Mouse (Mus musculus): Measurements from ENCODE around the gene Pabpc4. TPM values are rescaled to one million over a fixed set of nuclear protein-coding genes. Genes with fewer than 3 reads are reported as not detected.

Gene Pabpc4
- 10 to 100 TPM; 40.2 to 43.2 (median 42.4) TPM for total RNA-seq (2022)

DNA sequence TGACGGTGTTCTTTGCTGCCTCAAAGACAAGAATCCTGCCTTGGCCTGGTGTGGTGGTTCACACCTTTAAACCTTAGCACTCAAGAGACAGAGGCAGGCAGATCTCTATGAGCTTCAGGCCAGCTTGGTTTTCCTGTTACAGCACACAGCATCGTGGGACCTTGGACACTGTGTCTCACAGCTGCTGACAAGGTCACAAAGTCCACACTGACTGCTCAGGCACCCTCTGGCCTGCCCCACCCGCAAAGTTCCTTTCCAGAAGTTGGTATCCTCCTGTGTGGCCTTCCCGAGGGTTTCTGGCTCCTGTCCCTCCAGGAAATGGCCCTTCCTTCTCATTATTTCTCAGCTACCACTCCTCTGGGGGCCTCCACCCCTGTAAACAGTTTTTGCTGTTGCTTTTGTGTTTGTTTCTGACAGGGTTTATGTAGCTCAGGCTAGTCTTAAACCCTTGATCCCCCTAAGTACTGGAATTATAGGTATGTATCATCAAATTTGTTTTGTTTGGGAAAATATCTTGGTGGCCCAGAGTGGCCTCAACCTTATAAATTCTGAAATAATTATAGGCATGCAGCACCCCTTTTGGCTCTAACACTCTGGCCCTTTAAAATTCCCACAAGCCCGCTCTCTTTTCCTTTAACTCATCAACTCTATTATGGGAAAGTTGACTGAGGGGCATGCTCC, at the start of gene Pabpc4:
Pabpc4 (plus strand) TSS at position 631 of the 681 bp plus-strand sequence.
- DNase-seq (ENCODE audit: low spot score in 2 of 2), result no peak

DNA sequence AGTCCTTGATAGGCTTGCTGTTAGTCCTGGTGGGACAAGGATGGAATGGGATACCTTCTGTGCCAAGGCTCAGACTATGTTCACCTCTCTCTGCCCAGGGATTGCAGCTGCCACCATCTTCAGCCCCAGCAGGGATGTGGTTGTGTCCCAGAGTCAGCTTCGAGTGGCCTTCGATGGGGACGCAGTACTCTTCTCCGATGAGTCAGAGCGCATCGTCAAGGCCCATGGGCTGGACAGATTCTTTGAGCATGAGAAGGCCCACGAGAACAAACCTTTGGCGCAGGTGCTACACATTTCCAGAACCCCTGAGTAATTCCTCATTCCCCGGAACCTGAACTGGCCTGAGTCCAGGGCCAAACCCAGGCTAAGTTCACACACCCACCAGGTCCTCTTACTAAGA, 48.2 kb upstream of the Pabpc4 start:
- DNase-seq (ENCODE audit: low spot score in 2 of 2), result no peak

DNA sequence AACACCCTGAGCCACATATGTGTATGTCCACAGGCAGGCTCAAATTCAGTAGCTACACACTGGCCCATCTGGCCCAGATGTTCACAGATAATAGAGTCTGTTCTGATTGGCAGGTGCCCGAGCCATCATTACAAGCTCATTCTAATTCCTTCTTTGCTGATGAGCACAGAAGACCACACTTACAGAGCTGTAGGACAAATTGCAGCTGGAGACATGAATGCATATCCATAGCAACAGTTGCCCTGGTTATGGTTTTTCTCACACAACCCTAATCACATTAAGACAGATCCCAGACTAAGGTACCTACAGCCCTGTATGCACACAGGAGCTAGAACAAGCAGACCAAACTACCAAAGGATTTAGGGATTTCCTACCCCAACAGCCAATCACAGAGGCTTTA, 46.8 kb upstream of the Pabpc4 start:
- no peak for DNase-seq (ENCODE audit: low spot score in 2 of 2)

DNA sequence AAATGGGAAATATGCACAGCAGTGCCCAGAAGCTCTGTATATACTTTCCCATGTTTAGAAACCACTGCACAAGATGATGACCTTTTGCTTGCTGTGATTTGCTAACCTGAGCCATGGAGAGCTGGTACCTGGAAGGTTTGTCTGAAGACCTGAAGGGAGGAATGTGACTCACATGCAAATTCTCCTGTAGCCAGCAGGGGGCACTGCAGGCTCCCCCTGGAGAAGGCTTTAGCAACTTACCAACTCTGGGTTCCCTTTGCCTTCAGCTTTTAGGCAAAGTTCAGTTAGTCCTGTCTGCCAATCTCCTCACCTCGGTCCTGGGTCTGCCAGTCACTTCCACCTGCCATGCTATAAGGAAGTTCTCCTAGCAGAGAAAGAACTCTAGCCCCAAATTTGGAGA, 45.4 kb upstream of the Pabpc4 start:
- peak in 1 of 2 experiments; percentile 28 for DNase-seq (ENCODE audit: low spot score in 2 of 2)

DNA sequence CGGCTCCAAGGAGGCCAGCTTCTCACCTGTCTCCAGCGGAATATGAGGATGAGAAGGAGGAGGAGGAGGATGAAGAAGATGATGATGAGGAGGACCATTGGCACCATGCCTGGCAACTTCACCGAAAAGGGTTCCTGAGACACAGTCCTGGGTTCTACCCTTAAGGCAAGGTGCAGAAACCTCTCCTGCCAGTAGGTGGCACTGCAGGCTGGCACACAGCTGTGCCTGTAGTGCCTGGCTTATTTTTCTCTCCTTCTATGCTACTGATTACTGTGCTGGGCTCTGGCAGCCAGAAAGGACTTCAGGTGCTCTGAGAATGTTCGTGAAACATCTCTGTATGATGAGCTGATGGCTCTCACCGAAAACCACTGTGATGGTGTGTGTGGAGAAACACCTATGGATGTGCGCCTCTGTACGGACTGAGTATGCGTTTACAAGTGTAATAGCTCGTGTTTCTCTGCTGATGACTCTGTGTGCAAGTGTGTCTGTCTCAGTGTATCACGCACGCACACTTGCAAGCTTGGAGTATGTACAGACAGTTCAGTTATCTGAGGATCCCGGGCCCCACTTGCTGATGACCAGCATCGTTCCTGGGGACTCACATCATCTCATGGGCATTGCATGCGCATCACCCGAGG, 42.3 kb upstream of the Pabpc4 start:
- DNase-seq (ENCODE audit: low spot score in 2 of 2), result peak; percentile 47 to 73

DNA sequence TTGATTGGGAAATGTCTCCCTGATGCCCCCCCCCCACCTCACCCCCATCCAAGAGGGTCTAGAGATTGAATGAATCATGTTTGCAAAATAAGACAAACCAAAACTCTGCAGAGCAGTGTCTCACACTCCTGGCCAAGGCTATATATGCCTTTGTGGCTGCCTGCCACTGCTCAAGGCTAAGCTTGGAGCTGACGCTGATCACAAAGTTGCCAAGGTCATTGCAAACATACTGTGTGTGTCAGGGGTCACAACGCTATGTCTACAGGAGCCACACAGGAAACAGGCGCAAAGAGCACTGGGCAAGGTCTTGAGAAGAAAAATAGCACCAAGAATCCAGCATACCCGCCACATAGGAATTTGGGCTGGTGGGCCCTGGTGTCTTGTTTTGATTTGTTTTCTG, 41.5 kb upstream of the Pabpc4 start:
- no peak for DNase-seq (ENCODE audit: low spot score in 2 of 2)

DNA sequence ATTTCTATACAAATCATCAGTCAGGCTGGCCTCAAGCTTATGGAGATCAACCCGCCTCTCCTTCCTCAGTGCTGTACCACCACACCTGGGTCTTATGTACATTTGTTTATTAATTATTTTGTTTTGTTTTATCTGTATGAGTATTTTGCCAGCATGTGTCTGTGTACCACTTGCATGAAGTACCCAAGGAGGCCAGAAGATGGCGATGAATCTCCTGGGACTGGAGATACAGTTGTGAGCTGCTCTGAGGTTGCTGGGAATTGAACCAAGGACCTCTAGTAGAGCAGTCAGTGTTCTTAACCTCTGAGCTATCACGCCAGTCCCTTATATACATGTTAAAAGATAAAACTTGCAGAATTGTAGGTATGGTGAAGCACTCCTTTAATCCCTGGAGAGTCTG, 38.8 kb upstream of the Pabpc4 start:
- DNase-seq (ENCODE audit: low spot score in 2 of 2), result no peak

DNA sequence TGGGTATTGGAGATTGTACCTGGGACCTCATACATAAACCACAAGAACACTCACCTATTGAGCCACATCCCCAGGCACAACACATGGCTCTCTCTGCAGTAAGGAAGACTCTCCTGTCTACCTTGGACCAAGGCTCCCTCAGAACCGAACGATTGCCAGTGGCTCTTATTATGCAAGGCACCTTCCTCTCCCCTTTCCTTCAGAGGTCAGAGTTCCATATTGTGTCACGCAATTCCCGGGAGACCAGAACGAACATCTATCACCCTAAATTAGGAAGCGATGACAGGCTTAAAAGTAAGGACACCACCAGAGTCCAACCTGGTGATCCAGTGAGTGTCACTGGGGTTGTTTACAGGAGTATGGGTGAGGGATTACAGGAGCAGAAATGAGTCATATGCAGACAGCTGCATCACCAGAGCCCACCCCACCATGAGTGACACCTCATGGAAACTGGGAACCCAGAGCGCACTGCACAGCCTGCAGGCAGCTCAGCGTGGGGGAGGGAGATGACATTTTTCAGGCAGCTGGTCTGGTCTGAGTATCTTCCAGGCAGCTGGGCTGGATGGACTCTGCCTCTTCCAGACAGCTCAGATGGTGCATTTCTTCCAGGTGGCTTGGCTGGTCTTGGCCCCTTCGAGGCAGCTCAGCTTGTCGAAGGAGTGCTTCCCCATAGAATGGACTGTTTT, 36.3 kb upstream of the Pabpc4 start:
- no peak for DNase-seq (ENCODE audit: low spot score in 2 of 2)

DNA sequence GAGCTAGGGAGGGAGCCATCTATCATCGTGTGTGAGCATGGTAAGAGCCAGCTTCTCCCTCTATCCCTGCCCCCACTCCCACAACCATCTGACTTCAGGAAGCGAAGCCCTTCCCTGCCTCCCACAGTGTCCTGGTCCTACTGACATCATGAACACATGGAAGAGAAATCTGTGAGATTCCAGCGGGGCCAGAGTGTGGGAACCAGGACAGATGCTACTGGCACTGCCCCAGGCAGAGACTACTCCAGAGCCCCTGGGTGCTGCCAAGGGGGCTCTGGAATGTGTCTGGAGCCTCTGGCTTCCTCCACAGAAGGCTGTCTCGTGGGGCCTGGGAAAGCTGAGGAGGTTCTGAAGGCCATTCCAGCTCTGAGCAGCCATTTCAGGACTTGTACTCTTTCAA, 34.4 kb upstream of the Pabpc4 start:
- no peak for DNase-seq (ENCODE audit: low spot score in 2 of 2)

DNA sequence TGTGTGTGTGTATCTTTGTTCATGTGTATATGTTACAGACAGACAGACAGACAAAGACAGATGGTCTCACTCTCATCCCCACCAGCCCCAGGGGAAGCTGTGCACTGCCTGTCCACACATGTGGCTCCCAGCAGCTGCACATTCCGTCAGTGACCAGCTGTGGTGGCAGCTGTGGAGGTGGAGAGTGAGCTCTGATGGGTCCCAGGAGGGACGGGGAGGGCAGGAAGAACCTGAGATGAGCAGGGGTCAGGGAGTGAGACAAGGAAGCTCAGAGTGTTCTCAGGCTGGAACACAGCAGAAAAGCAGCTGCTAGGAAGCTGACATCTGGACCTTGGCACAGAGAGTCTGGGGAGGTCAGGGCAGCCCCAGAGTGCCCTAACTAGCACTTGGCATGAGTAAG, 33.9 kb upstream of the Pabpc4 start:
- DNase-seq (ENCODE audit: low spot score in 2 of 2), result no peak

DNA sequence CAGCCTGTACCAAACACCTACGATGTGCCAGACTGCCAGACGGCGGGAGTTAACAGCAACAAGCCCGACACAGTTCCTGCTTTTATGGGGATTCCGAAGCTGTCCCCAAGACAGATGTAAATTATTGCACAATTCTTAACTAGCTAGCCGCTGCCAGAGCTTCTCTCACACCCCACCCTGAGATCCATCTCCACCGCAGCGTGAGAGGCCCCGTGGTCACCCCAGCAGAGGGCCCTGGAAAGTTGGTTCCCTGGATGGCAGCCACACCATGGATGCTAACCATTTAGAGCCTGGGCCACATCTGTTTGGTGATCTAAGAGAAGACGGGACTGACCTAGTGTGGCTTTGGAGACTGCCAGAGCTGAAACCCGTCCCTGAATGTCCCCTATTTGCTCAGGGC, 33.0 kb upstream of the Pabpc4 start:
- DNase-seq (ENCODE audit: low spot score in 2 of 2), result no peak

DNA sequence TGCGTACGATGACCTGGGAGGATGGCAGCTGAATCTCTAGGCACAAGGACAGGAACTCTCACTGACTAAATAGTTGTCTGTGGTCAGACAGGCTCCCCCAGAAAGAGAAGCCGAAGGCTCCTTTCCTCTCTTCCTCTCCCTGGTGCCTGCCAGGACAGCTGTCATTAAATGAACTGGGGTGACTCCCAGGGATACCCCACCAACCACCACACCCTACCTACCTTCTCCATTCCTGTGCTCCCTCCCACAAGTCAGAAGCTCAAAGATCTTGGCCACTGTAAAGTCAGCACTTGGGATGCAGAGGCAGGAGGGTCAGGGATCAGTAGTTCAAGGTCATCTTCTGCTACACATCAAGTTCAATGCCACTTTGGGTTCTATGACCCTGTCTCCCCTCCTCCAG, 29.3 kb upstream of the Pabpc4 start:
- no peak for DNase-seq (ENCODE audit: low spot score in 2 of 2)

DNA sequence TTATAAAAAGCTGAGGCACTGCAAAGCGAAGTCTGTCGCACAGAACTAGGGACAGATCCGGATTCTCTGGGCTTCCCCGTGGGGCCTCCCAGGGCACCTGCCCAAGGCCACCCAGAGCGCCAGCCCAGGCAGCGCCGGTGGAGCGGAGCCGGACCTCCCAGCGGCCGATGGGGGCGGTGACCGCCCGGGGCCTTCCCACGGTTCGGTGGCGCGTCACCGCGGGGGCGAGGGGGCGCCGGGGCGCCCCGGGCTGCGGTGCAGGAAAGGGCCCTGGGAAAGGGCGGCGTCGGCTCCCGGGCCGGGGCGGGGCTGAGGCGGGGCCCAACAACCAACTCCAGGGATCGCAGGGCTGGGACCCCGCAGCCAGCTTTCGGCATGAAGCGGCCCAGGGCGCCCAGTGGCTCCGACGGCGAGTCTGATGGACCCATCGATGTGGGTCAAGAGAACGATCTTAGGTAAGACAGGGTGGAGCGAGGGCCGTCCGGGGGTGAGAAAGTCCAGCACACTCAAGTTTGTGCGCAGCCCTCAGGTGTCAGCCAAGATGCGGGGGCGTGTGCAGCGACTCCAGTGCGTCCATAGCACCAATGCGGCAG, 28.6 kb upstream of the Pabpc4 start, which contains the start of gene Heyl:
Heyl (plus strand) TSS at position 65 of the 593 bp plus-strand sequence.
- DNase-seq (ENCODE audit: low spot score in 2 of 2), result no peak

DNA sequence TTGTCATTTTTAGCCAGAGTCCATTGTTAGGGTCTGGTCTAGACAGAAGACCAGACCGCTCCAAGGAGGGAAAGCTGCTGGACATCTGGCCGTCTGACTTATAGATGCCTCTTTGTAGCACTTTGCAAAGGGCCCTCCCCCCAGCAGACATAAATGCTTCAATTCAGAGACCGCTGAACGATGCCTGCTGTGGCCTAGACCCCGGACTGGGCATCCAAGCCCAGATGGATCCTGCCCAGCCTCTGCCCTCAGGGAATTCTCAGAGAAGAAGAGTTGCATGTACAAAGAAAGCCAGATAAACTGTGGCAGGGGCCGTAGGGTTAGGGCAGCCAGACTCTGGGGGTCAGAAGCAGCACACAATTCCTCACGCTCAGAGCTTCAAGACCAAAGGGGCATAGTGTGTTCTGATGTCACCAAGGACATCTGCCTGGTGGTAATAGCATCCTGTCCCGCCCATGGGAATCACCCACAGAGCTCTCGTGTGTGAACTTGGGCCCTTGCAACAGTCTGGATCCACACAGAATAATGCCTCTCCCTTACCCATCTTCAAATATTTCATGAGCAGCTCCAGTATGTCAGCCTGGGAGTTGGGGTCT, 26.2 kb upstream of the Pabpc4 start:
- no peak for DNase-seq (ENCODE audit: low spot score in 2 of 2)

DNA sequence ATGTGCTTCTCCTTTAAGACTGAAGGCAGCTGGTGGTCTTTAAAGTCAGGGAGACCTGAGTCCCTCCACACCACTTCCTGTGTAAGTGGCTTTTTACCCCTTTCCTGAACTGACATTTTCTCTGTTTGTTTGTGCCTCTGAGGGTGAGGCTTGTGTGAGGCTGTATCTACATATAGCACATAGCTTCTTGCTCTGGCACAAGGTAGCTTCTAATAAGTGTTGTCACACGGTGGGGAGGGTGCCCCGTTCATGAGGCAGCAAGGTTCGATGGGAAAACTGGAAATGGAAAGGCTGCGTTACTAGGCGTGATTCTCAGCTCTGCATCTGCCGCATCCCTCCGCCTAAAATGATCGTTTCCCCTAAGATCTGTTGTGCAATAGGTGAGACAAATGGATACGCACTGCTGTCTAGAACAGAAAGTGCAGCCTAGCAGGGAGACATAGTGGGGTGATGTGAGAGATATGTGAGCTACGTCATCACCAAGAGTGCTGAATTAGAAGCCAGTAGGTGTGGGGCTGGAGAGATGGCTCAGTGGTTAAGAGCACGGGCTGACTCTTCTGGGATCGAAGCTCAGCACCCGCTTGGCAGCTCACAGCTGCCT, 25.6 kb upstream of the Pabpc4 start:
- no peak for DNase-seq (ENCODE audit: low spot score in 2 of 2)

DNA sequence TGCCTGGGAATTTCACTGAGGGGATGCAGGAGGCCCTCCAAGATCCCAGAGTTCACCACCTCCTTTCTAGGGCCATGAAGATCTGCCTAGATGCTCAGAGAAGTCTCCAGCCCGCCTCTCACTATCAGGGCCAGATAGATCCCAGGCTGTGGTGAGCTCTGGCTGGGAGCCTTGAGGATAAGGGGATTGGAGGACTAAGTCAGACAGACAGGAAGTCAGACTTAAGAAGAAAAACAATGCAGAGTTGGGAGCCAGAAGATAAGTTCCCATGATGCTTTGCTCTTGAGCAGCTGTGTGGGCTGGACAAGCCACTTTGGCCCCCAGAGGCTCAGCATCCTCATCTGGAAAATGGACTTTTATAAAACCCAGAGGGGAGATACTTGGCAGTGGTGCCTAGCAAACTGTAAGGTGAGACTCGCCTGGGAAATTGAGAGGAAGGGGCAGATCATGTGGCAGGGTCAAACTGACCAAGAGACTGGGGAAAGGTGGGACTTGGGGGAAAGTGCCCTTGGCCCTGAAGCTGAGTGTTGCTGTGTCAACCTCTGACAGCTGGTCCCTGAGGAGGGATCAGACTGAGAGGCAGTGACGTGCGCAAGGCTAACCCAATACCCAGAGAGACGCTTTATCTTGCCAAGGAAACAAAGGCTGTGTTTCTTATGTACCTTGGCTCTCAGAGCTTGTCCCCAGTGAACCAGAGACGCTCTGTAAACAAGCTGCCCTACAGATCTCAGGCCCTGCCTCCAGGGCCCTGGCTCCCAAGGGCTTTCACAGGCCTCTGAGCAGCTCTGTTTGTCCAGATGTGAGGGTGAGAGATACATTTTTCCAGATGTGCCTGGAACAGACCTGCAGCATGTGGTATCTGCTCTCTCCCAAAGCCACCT, 24.5 kb upstream of the Pabpc4 start:
- DNase-seq (ENCODE audit: low spot score in 2 of 2), result no peak

DNA sequence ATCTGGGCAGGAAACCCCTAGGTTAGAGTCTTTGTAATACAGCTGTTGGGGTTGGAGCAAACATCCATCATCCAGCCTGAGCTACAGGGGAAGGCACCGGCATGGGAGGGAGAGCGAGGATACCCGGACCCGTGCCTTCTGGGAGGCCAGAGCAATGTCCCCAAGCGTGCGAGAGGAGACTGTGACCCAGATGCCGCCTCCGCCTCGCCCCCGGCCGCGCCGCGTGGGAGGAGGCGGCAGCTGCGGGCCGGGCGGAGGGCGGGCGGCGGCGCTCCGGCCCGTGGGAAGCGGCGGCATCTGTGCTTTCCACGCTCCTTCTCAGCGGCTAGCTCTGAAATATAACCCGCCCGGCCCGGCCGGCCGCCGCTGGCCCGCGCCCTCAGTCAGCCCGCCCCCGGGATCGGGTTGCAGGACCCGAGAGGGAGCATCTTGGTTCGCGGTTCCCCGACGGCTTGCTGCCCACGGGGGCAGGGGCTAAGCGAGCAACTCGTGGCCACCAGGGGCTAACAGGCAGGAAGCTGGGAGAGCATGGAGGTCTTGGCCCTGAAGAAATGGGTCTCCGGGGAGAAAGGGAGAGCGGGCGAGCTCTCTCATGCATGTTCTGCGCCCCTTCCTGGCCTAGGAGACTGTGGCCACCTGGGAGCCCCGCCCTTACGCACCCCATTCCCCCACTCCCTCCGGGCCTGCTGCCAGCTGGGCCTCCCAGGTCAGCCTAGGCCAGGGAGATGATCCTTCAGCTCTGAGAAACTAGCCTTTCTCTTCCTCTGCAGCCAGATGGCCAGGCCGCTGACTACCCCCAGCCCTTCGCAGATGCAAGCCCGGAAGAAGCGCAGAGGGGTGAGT, 22.6 kb upstream of the Pabpc4 start:
- DNase-seq (ENCODE audit: low spot score in 2 of 2), result no peak

DNA sequence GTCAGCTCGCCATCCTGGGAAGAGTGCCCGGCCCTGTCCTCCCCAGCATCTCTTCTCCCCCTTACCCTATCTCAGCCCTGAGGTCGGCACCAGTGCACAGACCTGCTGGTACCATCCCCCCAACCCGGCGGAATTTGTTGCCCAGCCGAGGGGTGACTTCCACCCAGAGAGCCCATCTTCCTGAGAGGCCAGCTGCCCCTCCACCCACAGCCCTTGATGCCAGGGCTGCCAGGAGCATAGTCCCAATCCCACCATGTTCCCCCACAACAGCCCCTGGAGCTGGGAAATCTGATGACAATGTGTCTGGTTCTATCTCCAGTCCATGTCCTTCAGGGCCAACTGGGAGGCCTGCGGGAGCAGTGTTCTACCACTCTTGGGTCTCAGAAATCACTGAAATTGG, 15.9 kb upstream of the Pabpc4 start:
- no peak for DNase-seq (ENCODE audit: low spot score in 2 of 2)

DNA sequence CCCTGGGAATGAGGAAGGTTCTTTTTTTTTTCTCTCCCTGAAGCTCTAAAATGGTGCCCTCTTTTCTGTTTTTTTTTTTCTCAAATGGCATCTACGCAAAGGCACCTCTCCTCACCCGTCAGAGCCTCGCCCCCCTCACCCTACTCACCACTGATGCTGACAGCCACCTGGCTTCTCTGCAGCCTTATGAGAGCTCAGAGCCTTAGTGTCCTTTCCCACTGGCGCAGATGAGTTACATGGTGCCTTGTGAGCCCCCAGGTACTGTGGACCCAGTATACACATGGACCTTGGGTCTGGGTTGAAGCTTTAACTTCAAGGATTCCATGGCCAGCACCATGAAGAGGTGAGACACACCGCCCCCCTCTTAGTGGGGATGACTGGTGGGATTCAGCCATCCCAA, 15.5 kb upstream of the Pabpc4 start:
- DNase-seq (ENCODE audit: low spot score in 2 of 2), result no peak
